Mouse (Mus musculus) hindbrain, embryonic 12.5 days (tissue): Measurements from ENCODE around the gene Hoxa13. TPM values are rescaled to one million over a fixed set of nuclear protein-coding genes. Genes with fewer than 3 reads are reported as not detected.

Experiments used
- ATAC-seq: fragments of 200-750 bp; cut with Nextera tagmentation; 2 replicates; pipeline ENCODE4 v1.8.0; 2017; ENCODE audit warnings: moderate TSS enrichment; ENCODE audit not compliant: low FRiP score
- H3K27ac ChIP-seq: fragments of 300-500 bp; sonication (generic); 2 replicates; pipeline ENCODE4 v1.5.1; 2016; ENCODE audit warnings: mild to moderate bottlenecking
- H3K27me3 ChIP-seq: fragments of 300-500 bp; sonication (generic); 2 replicates; pipeline ENCODE4 v1.6.1; 2016; ENCODE audit warnings: mild to moderate bottlenecking
- H3K36me3 ChIP-seq: fragments of 300-500 bp; sonication (generic); 2 replicates; pipeline ENCODE4 v1.6.1; 2016; ENCODE audit warnings: mild to moderate bottlenecking
- H3K4me1 ChIP-seq: fragments of 300-500 bp; sonication (generic); 2 replicates; pipeline ENCODE4 v1.6.1; 2016
- H3K4me2 ChIP-seq: fragments of 300-500 bp; sonication (generic); replicated peaks from 2 replicates; pipeline ENCODE4 v1.6.1; 2016; ENCODE audit warnings: mild to moderate bottlenecking
- H3K4me3 ChIP-seq: fragments of 300-500 bp; sonication (generic); 2 replicates; pipeline ENCODE4 v1.5.1; 2016; ENCODE audit warnings: mild to moderate bottlenecking
- H3K9ac ChIP-seq: fragments of 300-500 bp; sonication (generic); 2 replicates; pipeline ENCODE4 v1.6.1; 2016; ENCODE audit warnings: mild to moderate bottlenecking, moderate library complexity
- H3K9me3 ChIP-seq: fragments of 300-500 bp; sonication (generic); replicated peaks from 2 replicates; pipeline ENCODE4 v1.6.1; 2016; ENCODE audit warnings: mild to moderate bottlenecking
- WGBS: fragments of 180-500 bp; shearing (Covaris S2); methylation state at CpG from one replicate; pipeline ENCODE4 v1.1.7; 2016; 5-methylcytosine and 5-hydroxymethylcytosine counted together
- microRNA counts: library from miRNA; unstranded; fragments of <30 nt; microRNA quantifications from one replicate; lab custom pipeline; 2017
- microRNA-seq: library from miRNA; unstranded; fragments of <30 nt; microRNA quantifications from one replicate; pipeline ENCODE4, GENCODE M21; 2017
- polyA plus RNA-seq: library from polyadenylated mRNA; unstranded; fragments of >200 nt; fragmentation: Nextera tagmentation; extraction: Ambion mirVana; gene quantifications from 2 replicates; pipeline ENCODE4 v1.2.1, GENCODE M21; 2016

The Hoxa13 gene
- polyA plus RNA-seq, 1 experiment from 2014 or later, result not detected

- peaks cover 21% of the 10 kb centered on the region for H3K4me1 ChIP-seq
- H3K4me3 ChIP-seq, result peak within 1 kb of the TSS; percentile 10; the same call in 1 of the 2 replicates
- no peak within 1 kb of the TSS for H3K9ac ChIP-seq
- H3K4me2 ChIP-seq, result 0 out of 2 replicates have a peak within 1 kb of the TSS, but pooled peaks have one; percentile 13
- no peaks in the 10 kb centered on the region for H3K9me3 ChIP-seq
- ATAC-seq, result no peak
- WGBS, result 3% methylated on average over 38 of the region's 38 CpGs
- H3K27ac ChIP-seq, result no peak within 1 kb of the TSS
- H3K27me3 ChIP-seq, result peaks cover 98% of the 10 kb centered on the region
- H3K36me3 ChIP-seq, result no peaks in the 10 kb centered on the region
These were observed 47.3 kb downstream of the Hoxa13 start, which contains the start of the genes Hoxa3 and Gm28308 for GRCm38 (mm10) chr6:52213119-52213986. TSS of gene Hoxa3 (minus strand) at chr6:52213336. TSS of gene Gm28308 (minus strand) at chr6:52213339.

GRCm38 (mm10) chr6:52212556-52213118 is 48.0 kb downstream of the Hoxa13 start:
- no peak for ATAC-seq
- no peak overlapping the region for H3K9ac ChIP-seq
- no peaks in the 10 kb centered on the region for H3K36me3 ChIP-seq
- peaks cover 98% of the 10 kb centered on the region for H3K27me3 ChIP-seq
- no peaks in the 10 kb centered on the region for H3K9me3 ChIP-seq
- peak overlapping the region; percentile 10; the same call in 1 of the 2 replicates for H3K4me3 ChIP-seq
- peaks cover 20% of the 10 kb centered on the region for H3K4me1 ChIP-seq
- H3K27ac ChIP-seq, result no peak overlapping the region
- H3K4me2 ChIP-seq, result 0 out of 2 replicates have a peak overlapping the region, but pooled peaks have one; percentile 13
- WGBS, result 2% methylated on average over 22 of the region's 22 CpGs

GRCm38 (mm10) chr6:52211961-52212360 is 48.7 kb downstream of the Hoxa13 start:
- H3K4me1 ChIP-seq, result peaks cover 15% of the 10 kb centered on the region
- H3K9me3 ChIP-seq, result no peaks in the 10 kb centered on the region
- H3K27me3 ChIP-seq, result peaks cover 98% of the 10 kb centered on the region
- peak overlapping the region; percentile 8 for H3K4me2 ChIP-seq
- ATAC-seq, result no peak
- H3K27ac ChIP-seq, result no peak overlapping the region
- no peaks in the 10 kb centered on the region for H3K36me3 ChIP-seq
- 4% methylated on average over 13 of the region's 13 CpGs for WGBS
- no peak overlapping the region for H3K9ac ChIP-seq
- H3K4me3 ChIP-seq, result peak overlapping the region; percentile 7; the same call in 1 of the 2 replicates

GRCm38 (mm10) chr6:52211170-52211935 is 49.3 kb downstream of the Hoxa13 start:
- peak; percentile 67 for ATAC-seq
- Histone ChIP-seq H3K9ac (no peak overlapping the region), H3K4me3 (peak overlapping the region; percentile 7; the same call in 1 of the 2 replicates), H3K4me1 (peaks cover 11% of the 10 kb centered on the region), H3K4me2 (peak overlapping the region; percentile 8), H3K36me3 (no peaks in the 10 kb centered on the region), H3K27me3 (peaks cover 98% of the 10 kb centered on the region), H3K9me3 (no peaks in the 10 kb centered on the region), H3K27ac (no peak overlapping the region)
- under 1% methylated on average over 37 of the region's 37 CpGs for WGBS

GRCm38 (mm10) chr6:52209685-52210046 is 51.0 kb downstream of the Hoxa13 start:
- Histone ChIP-seq H3K9ac (no peak overlapping the region), H3K9me3 (no peaks in the 10 kb centered on the region), H3K4me3 (no peak overlapping the region), H3K36me3 (no peaks in the 10 kb centered on the region), H3K4me2 (no peak overlapping the region; the same call in 1 of the 2 replicates), H3K4me1 (peaks cover 11% of the 10 kb centered on the region), H3K27ac (no peak overlapping the region), H3K27me3 (peaks cover 98% of the 10 kb centered on the region)
- 9% methylated on average over 12 of the region's 12 CpGs for WGBS
- no peak for ATAC-seq

- Histone ChIP-seq H3K9me3 (no peaks in the 10 kb centered on the region), H3K4me1 (peaks cover 11% of the 10 kb centered on the region), H3K27me3 (peaks cover 97% of the 10 kb centered on the region), H3K9ac (no peak overlapping the region), H3K27ac (no peak overlapping the region; the same call in 1 of the 2 replicates), H3K4me2 (peak overlapping the region; percentile 46), H3K36me3 (no peaks in the 10 kb centered on the region), H3K4me3 (peak overlapping the region; percentile 25)
- 3% methylated on average over 18 of the region's 18 CpGs for WGBS
- no peak for ATAC-seq
These were observed 51.6 kb downstream of the Hoxa13 start for GRCm38 (mm10) chr6:52208868-52209684.

GRCm38 (mm10) chr6:52208072-52208867 is 52.4 kb downstream of the Hoxa13 start, which contains the start of gene Hoxa6:
TSS of gene Hoxa6 (minus strand) at chr6:52208722.
- H3K27me3 ChIP-seq, result peaks cover 97% of the 10 kb centered on the region
- H3K9ac ChIP-seq, result 0 out of 2 replicates have a peak within 1 kb of the TSS, but pooled peaks have one; percentile 38
- WGBS, result 1% methylated on average over 46 of the region's 47 CpGs
- H3K9me3 ChIP-seq, result no peaks in the 10 kb centered on the region
- H3K36me3 ChIP-seq, result no peaks in the 10 kb centered on the region
- H3K27ac ChIP-seq, result peak within 1 kb of the TSS; percentile 32
- peak within 1 kb of the TSS; percentile 47 for H3K4me3 ChIP-seq
- H3K4me2 ChIP-seq, result peak within 1 kb of the TSS; percentile 46
- no peak for ATAC-seq
- peaks cover 20% of the 10 kb centered on the region for H3K4me1 ChIP-seq

MicroRNAs within 50 kb of the gene (microRNA counts, 519-probe panel; counts per million panel counts)
- microRNA mmu-miR-196b (lab: Ali Mortazavi, UCI), result 470 counts per million, percentile 58 among the panel's probes with 10 or more counts

Small RNA genes lying within 50 kb of the gene (microRNA-seq; reads per million reads assigned to microRNA genes)
- gene Mir196b, result 38.8 reads per million, percentile 36 among the genes with 10 or more reads in this experiment

Other genes with a start within 250 kb of the Hoxa13 start
- gene Skap2, start 248.3 kb downstream of the Hoxa13 start, polyA plus RNA-seq, result 24.4 and 27.8 TPM in 2 replicates
- 2.1 and 3.2 TPM in 2 replicates for gene Hoxa1, start 102.6 kb downstream of the Hoxa13 start, polyA plus RNA-seq
- 52.2 and 70.1 TPM in 2 replicates for gene Hoxa2, start 96.0 kb downstream of the Hoxa13 start, polyA plus RNA-seq
- gene 5730596B20Rik, start 83.4 kb downstream of the Hoxa13 start, polyA plus RNA-seq, result 5.6 and 6.9 TPM in 2 replicates
- 6.9 and 12.5 TPM in 2 replicates for gene Hoxa4, start 69.1 kb downstream of the Hoxa13 start, polyA plus RNA-seq
- gene Hoxa5, start 56.3 kb downstream of the Hoxa13 start, polyA plus RNA-seq, result 53.4 and 82.9 TPM in 2 replicates
- 18.7 and 20.5 TPM in 2 replicates for gene Hoxa6, start 52.2 kb downstream of the Hoxa13 start, polyA plus RNA-seq
- gene Hoxa3, start 47.5 kb downstream of the Hoxa13 start, polyA plus RNA-seq, result 13.7 and 19.5 TPM in 2 replicates
- gene Gm28308, start 47.5 kb downstream of the Hoxa13 start, polyA plus RNA-seq, result not detected in 2 replicates
- gene Hoxa7, start 39.0 kb downstream of the Hoxa13 start, polyA plus RNA-seq, result 0.79 and 1.0 TPM in 2 replicates
- gene Hoxa9, start 29.8 kb downstream of the Hoxa13 start, polyA plus RNA-seq, result 0.12 TPM in 1 of 2 replicates, not detected in the other
- gene Hoxa10, start 20.0 kb downstream of the Hoxa13 start, polyA plus RNA-seq, result not detected in 2 replicates
- not detected in 2 replicates for gene Hoxa11, start 15.1 kb downstream of the Hoxa13 start, polyA plus RNA-seq
- gene Evx1, start 52.6 kb upstream of the Hoxa13 start, polyA plus RNA-seq, result 11.5 and 12.6 TPM in 2 replicates